Mouse (Mus musculus) adrenal gland, postnatal 25 days (tissue): ENCODE results near the gene Rab4b. TPM values are rescaled to one million over a fixed set of nuclear protein-coding genes. Genes with fewer than 3 reads are reported as not detected.
A peak's percentile ranks its signal among the peaks of the same experiment; 100 is the strongest.

Experiments
- DNase-seq: peaks from one replicate; pipeline ENCODE4 v3.0.0; 2021; ENCODE audit warnings: mixed read lengths
- total RNA-seq: library from RNA; stranded (reverse); gene quantifications from 2 replicates; pipeline ENCODE4 v1.2.3, GENCODE M21; 2021

Rab4b gene
- total RNA-seq, 1 experiment from 2014 or later = 78.2 TPM

DNA sequence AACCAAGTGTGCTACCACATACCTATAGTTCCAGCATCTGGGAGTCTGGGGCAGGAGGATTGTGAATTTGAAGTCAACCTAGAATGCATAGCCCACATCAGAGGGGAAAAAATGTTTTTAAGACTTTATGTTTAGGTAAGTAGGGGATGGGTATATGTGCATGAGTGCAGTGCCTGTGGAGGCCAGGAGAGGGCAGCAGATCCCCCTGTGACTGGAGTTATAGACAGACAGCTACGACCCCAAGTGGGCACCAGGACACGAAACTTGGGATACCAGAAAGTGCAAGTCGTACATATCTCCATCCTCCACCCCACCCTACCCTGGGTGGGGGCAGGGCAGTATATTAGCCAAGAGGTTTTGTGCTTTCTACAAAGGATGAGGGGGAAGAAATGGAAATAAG lies 6.3 kb upstream of the Rab4b start:
- DNase-seq = peak; percentile 48

DNA sequence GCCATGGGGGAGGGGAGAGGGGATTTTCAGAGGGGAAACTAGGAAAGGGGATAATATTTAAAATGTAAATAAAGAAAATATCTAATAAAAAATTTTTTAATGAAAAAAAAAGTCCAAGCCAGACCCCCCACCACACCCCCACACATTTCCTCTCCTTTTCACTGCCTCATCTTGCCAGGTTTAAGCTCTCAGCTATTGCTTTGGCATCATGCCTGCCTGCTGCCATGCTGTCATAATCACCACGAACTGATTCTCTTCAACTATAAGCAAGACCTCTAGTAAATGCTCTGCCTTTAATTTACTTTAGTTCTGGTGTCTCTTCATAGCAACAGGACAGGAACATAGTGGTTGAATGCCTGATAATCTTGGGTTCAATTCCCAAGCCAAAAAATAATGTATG lies 3.8 kb upstream of the Rab4b start:
- no peak for DNase-seq

DNA sequence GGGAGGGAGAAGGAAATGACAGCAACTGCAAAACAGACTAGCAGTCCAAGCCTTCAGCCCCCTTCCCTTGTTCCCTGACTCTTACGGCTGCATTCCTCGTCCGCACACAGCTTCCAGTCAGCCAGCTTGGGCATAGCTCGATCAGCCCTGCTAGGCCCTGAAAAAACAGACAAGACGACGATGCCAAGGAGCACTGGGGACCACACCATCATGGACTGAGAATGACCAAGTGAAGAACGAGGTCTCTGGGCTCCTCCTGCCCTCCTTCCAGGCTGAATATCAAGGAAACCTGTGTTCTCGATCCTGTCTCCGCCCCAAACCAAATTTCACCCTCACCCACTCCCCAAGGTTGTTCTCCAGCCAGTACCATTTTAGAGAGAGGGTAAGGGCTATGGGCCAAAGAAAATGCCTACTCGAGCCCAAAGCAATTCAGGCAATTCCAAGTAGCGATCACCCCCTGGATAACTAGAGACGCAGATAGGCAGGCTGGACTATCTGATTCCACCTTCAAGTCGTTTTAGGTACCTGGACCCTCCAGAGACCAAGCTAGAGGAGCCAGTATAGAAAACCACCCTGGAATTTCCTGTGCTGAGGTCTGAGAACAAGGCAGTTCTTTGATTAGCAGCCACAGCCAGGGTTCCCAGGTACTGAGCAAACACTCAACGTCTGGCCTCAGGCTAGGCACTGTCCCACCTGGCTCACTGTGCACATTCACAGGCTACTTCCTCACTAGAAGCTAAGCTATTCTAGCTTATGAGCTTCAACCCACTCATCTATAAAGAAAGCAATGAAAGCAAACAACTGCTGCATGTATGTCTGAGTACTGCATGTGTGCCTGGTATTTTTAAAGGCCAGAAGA lies 2.4 kb upstream of the Rab4b start, which contains the start of the genes Gm21983 and Mia:
Gm21983 (minus strand) TSS at position 250 of the 859 bp plus-strand sequence.
Mia (minus strand) TSS at position 321 of the 859 bp plus-strand sequence.
- DNase-seq = no peak

DNA sequence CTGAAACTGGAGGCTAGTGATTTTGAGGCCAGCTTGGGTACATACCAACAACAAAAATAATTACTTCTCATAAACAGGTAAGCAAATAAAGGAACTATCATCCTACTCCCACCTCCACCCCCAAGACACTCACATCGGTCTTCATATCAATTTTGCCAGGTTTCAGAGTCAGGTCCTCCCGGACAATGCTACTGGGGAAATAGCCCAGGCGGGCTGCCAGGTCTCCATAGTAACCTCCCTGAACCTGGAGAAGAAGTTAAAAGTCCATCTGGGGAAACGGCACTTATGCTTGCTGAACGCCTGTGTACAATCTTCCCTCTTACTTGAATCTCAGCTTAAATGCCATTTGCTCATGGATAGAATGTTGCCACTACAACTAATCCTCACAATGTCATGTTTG lies 1.3 kb upstream of the Rab4b start:
- DNase-seq = peak; percentile 64

DNA sequence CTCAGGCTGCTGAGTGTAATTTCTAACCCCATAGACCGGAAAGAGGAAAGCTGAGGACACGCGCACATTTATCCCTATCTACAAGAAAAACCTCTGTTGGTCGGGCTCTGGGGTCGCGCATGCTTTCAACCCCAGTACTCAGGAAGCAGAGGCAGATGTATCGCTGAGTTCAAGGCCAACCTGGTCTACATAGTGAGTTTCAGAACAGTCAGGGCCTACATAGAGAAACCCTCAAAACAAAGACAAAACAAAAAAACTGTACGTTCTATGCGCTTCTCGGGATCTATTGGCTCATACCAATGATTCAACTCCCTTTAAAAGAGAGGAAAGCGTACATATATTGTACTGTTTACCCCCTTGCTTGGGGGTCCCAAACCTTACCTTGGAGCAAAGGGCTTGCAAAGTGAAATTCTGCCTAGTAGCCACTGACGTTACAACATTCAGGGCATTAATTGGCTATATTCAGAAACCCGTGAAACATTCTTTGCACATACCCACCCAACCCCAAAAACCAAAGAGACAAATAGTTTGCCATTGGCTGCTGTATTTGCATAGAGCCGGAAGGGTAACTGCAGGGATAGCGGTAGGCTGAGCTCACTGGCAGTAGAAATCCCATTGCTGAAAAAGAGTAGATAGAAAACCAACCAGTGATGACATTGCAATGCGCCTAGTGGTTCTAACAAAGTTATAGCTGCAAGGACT lies 672 bp upstream of the Rab4b start:
- DNase-seq = no peak

DNA sequence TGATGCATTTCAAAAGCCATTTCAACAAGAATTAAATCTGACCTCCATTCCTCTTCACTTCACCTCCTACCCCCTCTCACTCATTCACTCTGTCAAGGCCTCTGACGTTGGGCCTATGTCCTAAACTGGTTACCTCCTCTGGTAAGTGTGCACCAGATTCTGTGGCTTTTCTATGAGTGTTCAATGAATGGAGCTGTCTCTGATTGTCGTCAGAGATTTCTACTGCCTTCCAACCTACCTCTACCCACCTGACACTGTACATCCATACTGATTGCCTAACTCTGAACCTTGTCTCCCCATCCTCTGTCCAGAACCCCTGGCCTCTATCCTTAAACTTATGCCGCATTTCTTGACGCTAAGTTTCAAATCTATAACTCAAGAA lies 763 bp downstream of the Rab4b start:
- DNase-seq = no peak

DNA sequence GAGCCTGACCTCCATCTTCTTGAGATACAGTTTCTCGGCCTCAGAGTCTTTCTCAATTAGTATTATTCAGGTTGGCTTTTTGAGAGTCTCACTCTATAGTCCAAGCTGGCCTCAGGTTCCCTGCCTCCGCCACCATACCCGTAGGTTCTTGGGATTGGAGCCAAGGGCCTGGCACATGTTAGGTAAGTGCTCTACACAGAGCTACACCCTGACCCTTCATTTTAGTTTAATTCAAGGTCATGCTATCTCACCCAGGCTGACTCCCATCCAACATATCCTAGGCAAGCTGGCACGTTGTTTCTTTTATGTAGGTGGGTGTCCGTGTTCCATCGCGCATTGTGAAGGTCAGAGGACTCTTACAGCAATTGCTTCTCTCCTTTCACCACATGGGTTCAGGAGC lies 3.8 kb downstream of the Rab4b start:
- no peak for DNase-seq

DNA sequence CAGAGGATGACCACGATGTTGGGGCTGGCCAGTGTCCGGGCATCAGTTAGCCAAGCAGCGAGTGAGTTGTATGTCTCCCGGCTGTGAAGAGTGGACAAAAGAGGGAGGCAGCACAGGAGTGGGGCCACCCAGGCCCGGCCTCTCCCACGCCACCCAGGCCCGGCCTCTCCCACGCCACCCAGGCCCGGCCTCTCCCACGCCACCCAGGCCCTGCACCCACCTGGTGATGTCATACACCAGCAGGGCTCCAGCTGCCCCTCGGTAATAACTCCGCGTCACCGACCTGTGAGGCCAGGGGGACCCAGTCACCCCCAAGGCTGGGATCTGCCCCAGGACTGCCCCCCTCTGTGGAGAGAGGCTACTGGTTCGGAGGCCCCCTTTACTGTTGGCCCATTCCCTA lies 4.2 kb downstream of the Rab4b start:
- no peak for DNase-seq

DNA sequence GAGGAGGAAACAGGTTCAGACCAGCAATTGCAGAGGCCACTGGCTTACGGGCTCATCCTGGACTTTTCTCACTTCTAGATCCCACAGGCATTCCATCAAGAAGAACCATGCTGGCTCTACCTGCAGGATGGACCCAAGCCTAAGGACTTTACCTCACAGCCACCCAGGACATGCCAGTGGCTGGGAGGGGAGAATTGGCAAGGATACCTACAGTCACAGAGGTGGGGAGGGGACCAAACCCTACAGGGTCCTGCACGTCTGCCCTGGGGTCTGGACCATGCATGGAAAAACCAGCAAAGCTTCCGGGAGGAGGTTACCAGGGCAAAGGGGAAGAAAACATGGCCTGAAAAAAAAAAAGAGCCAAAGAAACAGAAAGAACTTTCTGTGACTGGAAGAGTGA lies 7.7 kb downstream of the Rab4b start:
- no peak for DNase-seq

DNA sequence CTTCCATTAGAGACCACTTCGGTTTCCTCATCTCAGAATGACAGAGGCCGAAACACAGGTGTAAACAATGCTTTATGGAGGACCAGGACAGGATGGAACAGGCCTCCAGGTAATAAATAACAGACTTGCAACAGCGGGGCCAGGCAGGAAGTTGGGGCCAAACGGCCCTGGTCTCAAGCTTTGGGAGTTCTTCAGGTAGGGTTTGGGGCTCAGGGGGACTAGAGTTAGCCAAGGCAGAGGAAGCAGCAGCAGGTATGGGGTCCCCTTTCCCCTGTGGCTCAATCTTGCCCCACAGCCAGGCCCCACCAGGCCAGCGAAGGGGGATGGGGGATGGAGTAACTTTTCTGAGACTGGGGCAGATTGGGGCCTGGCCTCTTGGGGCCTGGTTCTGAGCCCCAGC lies 10.3 kb downstream of the Rab4b start:
- DNase-seq = no peak

DNA sequence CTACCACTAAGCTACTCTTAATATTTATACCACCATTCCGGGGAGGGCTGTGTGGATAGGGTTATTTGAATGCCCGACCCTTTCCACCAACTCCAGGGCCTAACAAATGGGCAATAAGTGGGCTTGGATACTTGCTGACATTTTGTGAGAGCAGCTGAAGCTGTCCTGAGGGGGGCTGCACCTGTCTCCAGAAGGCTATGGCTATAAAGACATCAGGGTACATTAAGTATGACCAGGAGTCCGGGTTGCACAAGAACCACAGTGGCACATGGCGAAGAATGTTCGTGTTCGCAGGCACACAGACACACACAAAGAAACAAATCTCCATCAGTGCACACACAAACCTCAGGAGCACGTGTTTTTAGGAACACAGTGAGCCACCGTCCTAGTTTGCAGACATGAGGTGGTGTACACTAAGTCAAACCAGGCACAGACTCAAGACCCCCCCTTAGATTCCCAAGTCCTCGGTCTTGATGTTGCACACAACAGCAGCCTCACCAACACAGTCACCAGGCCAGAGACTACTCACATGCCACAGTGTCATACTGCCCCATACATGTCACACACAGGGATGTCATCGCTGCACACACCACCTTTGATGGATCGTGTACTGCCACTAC lies 11.1 kb downstream of the Rab4b start:
- no peak for DNase-seq

DNA sequence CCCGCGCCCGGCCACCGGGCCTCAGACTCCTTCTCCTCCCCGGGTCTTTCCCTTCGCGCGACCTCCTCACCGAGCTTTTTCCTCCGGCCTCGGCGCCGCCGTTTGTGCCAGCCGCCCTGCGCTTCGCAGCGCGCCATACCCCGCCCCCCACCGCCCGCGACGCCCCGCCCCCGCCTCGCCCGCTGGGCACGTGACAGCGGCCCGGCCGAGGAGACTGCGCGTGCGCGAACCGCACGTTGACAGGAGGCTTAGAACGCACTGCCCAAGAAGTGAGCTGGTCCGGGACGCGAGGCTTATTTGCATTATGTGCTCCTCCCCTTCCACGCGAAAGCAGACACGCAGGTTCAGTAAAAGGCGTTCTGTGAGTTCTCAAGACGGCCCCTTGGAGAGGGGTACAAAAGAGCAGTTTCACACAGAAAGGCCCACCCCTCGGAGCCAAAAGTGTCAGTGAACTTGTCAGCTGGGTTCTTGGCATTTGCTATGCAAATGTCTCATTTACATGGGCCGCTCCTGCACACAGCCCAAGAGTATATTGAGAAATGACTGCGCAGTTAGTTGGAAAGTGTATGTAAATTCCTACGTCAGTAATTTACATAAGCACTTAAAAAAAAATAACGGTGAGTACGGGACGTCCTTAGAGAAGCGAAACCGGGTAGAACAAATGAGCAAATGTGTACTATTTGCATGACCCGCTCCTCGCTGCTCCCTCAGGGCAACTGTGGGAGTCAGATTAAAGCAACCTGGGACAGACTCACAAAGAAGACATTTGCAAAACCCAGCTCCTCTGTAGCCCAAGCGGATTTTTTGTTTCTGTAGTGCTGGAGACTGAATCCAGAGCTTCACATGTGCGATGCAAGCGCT lies 11.9 kb downstream of the Rab4b start, which contains the start of gene Egln2:
Egln2 (minus strand) TSS at position 189 of the 861 bp plus-strand sequence.
- DNase-seq = peak; percentile 98

DNA sequence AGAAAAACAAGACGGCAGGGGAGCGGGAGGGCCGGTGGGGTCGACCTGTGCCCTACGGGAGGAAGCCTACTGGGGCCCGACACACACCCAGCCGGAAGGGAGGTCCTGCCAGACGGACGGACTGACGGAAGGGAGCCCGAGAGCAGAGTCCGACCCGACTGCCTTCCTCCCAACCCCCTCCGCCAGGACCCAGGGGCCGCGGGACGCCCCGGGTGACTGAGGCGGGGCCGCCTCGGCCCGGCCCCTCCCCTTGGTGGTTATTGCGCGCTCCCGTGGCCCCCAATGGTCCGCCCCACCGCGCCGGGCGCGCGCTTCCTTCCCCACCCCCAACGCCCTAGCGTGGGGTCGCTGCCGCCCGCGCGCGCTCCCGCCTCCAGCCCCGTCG lies 12.5 kb downstream of the Rab4b start:
- DNase-seq = peak; percentile 94

DNA sequence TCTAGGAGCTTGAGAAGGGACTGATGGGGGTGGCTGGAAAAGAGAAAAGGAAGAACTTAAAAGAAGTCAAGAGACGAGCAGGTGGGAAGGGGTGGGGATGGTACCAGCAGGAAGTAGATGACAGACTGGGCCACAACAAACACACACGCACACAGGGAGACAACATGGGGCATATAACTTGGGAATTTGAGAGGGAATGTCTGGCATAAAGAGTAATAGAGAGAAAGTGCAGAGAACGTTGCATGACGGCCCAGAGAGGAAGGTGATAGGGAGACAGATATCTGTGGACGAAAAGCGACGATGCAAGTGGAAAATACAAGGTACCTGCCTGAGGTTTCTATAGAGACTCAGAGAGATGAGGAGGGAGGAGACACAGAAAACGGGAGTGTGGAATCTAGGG lies 13.0 kb downstream of the Rab4b start:
- DNase-seq = no peak

DNA sequence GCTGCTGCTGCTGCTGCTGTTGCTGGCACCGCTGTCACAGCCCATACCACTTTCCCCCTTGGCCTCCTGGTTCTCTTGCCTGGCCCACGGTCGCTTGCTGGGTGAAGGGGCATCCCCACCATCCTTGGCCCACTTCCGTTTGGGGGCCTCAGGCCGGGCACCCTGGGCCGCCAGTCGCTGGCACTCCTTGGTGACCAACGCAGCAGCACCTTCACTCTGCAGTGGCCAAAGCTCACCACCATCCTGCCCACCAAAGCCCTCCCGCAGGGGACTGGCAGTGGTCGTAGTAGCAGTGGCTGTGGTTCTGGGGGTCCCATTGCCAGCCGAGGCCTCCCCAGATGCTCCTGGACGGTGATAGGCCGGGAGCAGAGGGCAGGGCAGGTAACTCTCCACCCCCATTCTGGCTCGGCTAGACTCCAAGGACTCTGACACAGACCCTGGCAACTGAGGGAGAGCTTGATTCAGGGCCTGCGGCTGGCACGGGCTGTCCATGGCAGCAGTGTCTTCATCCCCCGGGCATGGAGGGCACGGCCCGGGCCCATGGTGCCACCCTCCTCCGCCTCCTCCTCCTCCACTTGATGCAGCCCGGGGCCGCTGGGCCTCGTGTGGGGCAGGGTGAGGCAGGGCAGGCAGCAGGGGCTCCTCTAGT lies 13.6 kb downstream of the Rab4b start:
- DNase-seq = peak; percentile 82

DNA sequence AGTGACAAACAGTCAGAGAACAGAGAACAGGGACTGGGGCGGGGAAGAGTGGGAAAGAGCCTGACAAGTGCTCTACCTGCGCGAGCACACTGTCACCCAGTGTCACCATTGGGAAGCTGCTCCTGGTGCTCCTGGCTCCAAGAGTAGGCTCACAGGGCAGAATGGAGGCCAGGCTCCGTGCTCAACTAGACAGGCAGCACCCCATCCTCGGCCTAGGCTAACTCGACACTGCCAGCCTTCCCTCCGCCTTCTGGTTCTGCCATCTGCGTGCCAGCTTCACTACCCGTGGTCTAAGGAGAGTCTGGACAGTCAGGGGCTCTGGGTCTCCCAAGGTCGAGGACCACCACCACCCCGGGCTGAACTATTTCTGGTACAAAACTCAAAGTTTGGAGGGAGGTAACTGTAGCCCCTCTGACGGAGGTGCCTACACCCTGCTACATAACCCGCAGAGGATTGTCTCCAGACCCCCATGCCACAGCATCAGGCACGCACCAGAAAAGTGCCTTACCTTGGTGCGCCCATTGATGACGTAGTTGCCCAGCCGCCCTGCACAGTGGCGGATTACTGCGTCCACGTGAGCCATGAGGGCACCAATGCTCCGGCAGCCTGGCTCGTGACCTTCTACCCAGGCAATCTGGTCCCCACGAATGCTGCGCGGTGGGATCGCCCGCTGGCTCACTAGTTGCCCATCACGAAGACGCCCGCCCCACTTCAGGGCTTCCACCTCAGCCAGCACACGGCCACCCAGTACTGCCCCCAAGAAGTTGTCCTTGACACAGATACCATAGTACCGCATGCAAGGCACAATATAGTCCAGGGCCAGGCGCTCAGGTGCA lies 14.4 kb downstream of the Rab4b start:
- DNase-seq = peak; percentile 56

DNA sequence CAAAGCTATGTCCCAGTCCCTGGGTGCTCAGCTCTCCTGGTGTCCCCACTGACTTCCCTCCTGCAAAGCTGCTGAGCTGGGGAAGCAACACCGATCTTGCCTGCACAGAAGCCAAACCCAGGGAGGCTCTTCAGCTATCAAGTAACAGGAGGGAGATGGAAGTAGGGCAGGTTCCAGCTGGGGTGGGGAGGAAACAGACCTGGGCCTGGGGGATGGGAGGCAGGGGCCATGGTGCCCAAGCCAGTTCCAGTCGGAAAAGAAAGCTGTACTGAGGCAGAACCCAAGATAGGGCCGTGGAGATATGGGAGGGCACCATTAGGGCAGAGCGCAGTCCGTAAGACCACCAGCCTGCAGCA lies 15.3 kb downstream of the Rab4b start:
- DNase-seq = no peak

DNA sequence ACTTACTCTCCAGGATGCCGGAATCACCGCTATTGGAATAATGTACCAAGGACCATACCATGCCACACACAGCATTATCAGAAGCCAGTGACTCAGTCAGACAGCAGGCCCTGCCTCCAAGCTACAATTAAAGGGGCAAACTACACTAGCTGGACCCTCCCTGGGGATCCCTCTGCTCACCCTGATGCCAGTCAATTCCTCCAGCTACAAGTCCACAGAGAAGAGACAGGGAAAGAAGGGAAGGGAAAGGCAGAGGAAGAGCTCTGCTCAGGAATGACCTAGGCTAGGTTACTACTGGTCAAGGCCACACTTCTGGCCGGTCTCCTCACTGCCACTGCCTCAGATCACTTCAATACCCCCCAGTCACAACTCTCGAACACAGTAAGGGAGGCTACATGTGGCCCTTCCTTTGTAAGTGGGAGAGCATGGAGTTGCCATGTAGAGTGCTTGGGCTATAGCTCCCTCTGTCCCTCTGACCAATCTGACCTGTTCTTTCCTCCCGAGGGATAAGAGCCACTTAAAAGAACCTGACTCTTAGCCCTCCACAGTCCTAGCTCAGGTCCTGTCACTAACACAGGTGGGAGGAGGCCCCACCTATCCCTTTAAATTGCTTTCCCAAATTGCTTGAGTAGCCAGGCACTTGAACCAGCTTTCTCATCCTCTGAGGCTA lies 15.8 kb downstream of the Rab4b start:
- DNase-seq = no peak

DNA sequence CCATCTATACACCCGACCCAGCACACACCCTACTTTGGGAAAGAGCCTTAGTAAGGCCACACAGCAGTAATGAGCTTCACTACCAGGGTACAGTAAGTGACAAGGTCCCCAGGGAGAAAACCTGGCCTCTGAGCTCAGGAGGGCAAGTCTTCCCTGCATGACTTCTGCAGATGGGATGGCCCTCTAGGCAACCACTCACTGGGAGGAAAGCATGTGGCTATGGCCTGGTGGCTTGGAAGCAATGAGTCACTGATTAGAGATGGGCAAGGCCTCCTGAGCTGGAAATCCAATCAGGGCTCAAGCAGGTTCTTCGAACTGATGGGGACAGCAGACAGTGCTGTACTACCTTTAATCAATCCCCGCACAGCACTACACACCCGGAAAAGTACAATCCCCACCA lies 17.0 kb downstream of the Rab4b start:
- DNase-seq = no peak

DNA sequence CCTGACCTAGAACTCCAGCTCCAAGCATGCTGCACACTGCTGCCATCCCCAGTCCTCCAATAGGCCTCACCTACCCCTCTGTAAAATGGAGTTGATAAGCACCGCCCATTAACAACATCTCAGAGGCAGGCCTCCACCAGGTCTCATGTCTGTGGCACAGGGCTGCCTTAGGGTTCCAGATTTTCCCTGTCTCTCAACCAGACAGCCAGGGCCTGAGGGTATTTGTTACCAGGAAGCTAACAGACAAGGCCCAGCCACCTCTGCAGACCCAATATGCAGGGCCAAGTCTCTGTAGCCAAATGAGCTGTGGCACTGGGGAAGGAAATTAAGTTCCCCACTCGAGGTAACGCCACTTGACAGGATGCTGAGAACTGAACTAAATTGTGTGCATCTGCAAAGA lies 17.8 kb downstream of the Rab4b start:
- no peak for DNase-seq
